Mouse (Mus musculus) heart, postnatal 0 days (tissue): ENCODE measurements around the gene Notch2.

ENCODE experiments used
- CTCF ChIP-seq: IDR thresholded peaks from 2 replicates; pipeline ENCODE4 v1.5.1; 2016; ENCODE audit warnings: antibody characterized with exemption, control low read depth, low read depth
- EP300 ChIP-seq: IDR thresholded peaks from 2 replicates; pipeline ENCODE4 v1.6.1; 2016; ENCODE audit warnings: antibody characterized with exemption, low read depth

- TF ChIP-seq CTCF = no peak
- TF ChIP-seq EP300 = no peak
Measured at GRCm38 (mm10) chr3:97984870-97985506, 28.3 kb upstream of the Notch2 start.
